Mouse (Mus musculus) ovary, postnatal 36 days (tissue): Measurements from ENCODE around the gene Uaca.
"Not testable (repeated sequence)": the region's sequence is repeated elsewhere in the genome, so short reads cannot be mapped to it uniquely, and the experiment has no call there.

Source experiments
- DNase-seq: peaks from one replicate; pipeline ENCODE4 v3.0.0; 2022; ENCODE audit warnings: low spot score, mixed read lengths

Gene Uaca

DNA sequence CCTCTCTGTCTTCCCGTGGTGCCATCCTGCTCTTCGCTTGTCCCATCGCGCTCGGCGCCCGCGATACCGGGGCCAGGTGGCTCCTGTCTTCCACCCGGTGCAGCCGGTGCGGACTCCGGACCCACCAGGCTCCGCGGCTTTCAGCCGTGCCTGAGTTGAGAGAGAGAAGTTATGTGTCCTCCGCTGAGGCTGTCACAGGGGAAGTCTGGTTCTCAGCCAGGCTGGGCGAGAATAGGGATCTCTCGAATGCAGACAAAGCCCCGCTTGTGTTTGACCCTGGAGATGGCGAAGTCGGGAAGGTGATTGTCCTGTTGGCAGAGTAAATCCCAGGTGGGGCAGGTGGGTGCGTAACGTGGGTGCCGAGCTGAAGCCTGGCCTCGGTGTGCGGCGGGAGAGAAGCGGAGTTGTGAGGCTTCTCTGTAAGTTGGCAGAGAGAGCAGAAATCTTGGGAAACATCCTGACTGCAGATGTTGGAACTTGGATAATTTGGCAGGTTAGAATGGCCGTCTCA lies 554 bp downstream of the Uaca start:
- peak; percentile 42 for DNase-seq

DNA sequence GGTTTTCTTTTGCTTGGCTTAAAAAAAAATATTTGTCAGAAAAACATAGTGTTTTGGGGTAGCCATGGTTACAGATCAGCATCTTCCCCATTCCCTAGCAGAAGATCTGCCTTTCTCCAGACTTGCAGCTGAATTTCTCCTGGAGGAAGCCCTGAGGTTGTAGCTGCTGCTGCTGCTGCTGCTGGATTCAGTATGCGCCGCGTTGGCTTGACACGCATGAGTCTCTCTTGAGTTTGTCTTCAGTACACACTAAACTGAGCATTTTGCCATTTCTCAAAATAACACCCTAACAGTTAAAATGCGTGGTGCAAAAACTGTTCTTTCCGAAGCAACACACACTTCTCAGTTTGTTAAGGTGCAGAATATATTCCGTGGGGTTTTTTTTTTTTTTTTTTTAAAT lies 1.7 kb downstream of the Uaca start:
- DNase-seq = no peak

DNA sequence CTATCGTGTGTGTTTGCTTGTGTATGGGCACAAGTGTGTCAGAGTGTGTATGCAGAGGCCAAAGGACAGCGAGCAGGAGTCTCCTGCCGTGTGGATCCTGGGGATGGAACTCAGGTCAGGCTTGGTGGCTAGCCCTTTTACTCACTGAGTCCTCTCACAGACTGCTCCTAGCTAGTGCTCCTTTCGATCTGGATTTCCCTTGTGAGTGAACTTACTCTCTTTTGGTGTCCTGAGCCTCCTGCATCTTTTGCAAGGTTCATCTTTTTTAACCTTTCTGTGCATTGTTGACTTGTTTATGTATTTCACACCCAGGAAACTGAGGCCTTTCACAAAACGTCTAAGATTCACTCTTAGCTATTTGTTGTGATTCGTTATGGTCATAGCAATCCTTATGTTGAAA lies 2.8 kb downstream of the Uaca start:
- DNase-seq = no peak

DNA sequence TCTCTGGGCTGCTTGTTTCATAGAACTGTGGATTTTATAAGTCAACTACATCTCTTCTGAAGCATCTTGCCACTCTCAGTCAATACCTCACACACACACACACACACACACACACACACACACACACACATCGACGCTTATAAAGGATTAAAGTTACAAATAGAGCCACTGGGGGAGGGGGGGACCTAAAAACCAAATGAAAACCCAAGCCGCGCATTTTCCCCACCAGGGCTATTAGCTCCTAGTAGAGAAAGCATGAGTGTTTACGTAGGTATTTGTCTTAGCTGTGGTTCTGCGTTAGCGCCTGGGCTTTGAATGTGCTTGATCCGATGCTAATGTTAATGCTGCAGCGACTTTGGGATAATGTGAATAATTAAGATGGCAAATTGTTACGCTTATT lies 4.7 kb downstream of the Uaca start:
- no peak for DNase-seq

DNA sequence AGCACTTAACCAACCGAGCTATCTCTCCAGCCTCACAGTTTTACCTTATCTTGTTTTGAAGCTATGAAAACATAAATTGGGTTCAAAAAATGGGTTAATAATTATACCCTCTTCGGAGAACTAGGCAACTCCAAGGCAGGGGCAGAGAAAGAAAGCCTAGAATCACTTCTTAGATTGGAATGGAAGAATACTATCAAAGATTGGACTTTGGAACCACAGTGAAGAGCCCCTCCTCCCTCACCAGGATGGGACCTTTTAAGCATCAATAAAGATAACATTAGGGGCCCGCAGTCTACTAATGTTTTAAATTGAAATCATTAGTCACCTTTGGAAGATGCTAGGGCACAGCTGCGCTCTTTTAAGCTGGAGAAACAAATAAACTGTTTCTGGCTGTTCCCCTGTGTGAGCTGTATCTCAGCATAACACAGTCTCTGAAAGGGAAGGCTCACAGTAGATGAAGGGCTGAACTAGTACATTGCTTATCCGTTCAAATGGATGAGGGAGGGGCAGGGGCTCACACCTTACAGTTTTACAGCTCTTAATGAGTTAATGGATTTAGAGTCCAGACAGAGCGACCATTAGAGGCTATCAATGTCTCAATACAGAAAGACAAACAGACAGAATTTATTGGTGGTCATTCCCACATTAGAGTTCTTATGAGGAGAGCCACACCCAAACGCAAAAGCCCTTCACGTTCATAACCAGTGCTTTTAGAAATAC lies 6.5 kb downstream of the Uaca start:
- DNase-seq = no peak

DNA sequence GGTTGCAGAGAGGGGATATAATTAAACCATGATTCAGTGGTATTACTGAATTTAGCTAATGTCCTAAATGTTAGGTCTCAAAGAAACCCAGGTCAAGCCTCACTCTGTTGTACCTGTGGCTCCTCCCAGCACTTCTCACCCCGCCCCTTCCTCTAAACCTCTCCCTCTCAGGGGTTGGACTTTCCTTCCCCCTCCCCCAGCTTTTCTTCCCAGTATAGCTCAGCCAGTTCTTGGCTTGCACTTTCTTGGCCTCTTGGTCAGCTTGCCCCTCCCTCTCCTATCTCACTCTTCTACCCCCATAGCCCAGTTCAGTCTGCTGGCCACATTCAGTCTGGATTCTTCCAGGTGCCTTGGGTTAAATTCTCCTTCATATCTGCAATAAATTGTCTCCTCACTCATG lies 7.4 kb downstream of the Uaca start:
- no peak for DNase-seq

DNA sequence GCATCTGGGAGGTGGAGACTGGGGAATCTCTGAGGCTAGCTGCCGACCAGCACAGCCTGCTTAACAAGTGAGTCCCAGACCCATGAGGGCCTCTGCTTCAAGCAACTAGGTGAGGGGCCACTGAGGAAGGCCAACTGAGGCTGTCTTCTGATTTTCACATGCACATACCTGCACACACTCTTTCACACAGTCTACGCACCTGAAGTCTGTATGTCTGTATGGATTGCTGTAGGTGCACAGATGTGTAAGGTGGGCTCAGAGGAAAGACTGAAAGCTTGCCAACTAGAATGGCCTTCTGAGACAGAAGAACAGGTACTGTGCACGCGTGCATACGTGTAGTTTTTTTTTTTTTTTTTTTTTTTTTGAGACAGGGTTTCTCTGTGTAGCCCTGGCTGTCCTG lies 8.0 kb downstream of the Uaca start:
- DNase-seq = no peak

DNA sequence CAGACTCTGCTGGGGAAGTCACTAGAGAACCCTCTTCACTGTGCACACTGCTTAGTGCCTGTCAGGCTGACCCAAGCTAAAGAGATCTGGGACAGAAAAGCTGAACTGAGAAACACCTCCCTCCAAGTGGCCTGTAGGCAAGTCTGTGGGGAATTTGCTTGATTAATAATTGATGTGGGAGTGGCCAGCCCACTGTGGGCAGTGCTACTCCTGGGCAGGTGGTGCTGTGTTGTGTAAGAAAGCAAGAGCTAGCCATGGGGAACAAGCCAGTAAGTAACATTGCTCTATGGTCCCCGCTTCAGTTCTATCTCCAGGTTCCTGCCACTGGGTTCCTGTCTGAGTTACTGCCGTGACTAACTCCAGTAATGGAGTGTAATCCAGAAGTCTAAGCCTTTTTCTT lies 11.7 kb downstream of the Uaca start:
- no peak for DNase-seq

DNA sequence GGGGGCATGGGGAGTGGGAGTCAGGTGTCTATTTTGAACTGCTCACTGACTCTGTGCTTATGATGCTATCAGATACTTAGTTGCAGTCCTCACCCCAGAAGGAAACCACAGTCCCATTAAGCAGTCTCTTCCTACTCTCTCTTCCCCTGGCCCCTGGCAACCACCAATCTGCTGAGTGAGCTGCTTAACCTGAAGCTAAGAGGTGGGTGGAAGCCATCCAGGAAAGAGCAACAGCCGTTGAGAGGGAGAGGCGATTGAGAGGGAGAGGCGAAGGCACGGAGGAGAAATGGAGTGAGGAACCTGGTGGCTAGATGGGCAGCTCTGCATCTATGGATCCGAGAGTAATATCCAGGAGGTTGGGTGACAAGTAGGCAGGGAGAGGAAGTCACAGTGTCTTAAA lies 13.7 kb downstream of the Uaca start:
- no peak for DNase-seq

DNA sequence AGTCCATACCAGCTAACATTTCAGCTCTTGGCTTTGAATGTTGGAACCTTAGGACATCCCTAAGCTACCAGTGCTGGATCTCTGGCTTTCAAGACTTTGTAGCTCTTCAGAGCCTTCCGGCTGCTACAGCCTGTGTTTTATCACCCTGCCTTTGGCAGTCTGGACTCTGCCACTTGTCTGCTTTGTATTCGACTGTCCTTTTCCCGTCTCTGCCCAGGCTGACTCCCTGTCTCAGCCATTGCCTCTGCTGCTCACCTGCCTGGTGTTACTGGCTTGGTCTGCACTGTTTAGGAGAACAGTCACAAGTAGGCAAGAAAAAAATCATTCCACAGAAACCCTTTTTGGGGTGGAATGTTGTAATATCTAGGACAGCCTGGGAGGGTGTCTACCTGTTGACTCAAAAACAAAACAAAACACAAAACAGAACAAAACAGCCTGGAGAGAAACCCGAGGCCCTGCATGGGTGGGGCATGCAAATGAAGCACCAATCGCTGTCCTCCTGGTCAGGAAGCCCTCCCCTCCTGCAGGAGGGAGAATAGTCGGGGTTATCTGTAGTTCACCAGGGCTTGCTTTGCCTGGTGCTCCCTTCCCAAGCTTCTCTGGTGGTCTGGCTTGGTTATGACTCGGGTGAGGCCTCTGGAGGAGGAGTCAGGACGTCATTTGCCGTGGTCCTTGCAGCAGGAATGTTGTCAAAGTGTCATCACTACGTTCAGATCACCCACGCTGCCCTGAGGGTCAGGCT lies 19.0 kb downstream of the Uaca start:
- peak; percentile 31 for DNase-seq

DNA sequence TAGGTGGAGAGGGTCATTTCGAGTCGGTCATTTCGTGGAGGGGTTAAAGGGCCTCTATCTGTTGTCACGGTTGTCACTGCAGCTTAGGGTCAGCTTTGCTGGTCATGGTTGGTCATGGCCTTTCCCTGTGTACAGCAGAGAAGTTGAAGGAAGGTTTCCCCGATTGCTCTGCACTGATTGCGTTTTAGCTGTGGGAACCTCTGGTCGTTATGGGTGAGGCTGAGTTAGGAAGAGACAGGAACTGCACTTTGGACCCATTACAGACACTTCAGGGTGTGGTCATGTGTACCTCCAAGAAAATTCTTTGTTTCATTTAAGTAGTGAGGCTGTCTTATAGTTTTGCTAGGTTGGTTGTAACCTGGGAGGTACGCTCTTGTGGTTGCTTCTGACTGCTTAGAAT lies 21.2 kb downstream of the Uaca start:
- DNase-seq = no peak

DNA sequence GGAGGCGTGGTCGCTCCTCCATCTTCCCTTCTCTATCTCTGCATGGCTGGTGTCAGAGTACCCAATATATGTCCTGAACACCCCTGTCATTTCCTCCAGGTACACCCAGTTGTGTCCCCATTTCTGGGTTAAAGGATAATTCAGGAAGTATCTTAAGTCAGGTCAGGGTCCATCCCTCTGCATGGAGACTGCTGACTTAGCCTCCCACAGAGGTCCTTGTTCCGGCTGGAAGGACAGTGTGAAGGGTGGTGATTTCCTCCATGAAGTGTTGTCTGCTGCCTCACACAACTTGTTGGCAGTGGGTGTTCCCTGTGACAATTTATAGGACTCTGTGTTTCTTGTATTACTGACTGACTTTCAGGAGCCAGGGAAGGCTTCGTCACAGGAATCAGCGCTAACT lies 23.2 kb downstream of the Uaca start:
- no peak for DNase-seq

DNA sequence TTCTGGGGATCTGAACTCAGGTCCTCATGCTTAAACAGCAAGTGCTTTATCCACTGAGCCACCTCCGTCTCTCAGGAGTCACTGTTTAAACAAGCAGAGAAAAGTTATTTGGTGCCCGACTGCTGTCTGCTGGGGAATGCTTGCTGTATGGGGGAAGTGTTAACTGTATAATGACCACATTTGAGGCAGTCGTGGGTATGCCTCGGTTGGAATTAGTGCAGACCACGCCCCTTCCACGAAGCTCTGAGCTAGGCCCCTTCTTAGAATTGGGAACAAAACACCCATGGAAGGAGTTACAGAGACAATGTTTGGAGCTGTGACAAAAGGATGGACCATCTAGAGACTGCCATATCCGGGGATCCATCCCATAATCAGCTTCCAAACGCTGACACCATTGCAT lies 24.2 kb downstream of the Uaca start:
- not testable (repeated sequence) for DNase-seq

DNA sequence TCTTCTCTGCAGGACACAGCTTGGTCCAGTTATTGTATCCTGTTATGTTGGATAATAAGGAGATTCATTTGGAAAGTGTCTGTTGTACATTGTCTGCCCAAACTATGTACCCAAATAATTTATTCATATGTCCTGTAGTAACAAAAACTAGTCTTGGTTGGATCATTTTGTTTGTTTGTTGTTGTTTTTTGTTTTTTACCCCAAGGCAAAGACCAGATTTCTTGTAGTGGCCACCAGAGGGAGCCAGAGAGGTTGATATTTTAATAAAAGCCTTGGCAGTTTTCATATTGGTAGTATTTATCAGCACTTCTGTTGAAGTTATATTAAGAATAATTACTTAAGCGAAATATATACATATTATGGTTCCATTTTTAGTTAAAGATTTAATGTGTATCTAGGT lies 25.0 kb downstream of the Uaca start:
- DNase-seq = no peak

DNA sequence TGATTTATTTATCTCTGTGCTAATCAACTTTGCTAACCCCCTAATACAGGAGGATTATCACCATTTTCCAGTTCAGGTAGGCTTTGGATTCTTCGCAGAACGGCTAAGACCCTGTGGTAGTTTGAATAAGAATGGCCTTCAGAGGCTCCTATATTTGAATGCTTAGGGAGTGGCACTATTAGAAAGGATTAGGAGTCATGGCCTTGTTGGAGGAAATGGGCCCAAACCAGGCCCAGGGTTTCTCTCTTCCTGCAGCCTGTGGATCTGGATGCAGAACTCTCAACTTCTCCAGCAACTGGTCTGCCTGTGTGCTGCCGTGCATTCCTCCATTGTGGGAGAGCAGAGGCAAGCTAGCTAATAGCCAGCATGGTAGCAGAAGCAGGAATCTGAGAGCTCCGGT lies 27.2 kb downstream of the Uaca start:
- DNase-seq = no peak

DNA sequence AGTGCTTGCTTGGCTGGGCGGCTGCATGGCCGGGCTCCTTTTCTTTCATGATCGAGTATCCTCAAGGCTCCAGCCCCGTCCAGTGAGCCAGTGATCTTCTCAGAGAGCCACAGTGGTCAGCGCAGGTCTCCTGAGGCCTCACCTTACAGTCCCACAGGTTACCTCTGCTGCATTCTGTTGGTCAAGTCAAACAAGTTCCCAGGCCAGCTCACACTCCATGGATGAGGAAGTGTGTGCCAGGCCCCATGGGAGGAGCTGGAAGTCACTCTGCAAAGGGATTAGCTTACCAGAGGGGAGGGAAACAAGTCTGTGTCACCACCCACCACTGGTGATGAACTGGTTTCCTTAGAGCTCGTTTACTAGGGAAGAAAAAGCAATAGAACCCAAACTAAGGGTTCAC lies 28.3 kb downstream of the Uaca start:
- no peak for DNase-seq

DNA sequence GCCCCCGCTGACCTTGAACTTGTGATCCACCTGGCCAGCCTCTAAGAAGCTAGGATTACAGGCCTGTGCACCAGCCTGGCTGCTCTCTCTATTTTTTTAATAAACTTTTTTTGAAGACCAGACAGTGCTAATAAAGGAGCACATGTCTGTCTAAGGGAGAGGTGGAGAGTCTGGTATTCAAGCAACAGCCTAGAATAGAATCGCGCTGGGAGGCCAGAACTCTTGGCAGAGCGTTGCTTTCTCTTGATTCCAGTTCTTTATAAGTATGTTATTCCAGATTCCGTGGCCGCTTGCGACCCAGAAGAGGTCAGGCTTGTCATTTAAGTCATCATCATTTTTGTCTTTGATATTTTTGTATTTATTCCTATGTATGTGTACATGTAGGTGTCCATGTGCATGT lies 31.2 kb downstream of the Uaca start:
- DNase-seq = no peak

DNA sequence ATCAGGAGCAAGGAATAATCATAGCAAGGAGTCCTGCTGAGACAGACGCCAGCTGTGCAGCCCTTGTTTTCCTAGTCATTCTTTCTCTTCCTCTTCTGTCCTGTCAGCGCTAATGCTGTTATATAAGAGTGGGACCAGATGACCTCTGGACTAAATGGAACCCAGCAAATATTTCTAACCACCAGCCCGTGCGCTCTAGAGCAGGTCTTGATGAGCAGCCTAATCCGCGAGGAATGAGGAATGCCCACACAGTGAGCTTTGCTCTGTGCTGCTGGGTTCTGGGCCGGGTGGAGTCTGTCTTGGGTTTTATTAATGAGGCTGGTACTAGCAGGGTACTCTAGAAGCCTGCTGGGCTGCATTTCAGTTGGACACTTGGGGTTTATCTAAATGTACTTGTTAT lies 32.4 kb downstream of the Uaca start:
- DNase-seq = no peak

DNA sequence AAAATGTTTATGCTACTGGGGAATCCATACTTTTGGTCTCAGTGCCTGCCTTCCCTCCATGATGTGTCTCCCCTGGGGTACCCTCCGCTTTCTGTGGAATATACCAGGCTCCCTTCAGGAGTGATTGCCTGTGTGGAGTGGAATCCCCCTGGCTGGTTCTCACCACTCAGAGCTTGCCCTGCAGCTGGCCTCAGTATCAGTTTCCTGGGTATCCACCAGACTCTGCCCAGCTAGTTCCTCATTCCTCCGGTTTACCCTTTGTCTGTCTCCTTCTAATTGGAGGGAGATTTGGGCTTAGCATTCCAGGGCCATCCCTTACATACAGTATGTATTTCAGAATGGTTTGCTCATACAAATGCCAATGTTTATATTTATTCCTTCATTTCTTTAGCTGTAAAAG lies 33.9 kb downstream of the Uaca start:
- no peak for DNase-seq

DNA sequence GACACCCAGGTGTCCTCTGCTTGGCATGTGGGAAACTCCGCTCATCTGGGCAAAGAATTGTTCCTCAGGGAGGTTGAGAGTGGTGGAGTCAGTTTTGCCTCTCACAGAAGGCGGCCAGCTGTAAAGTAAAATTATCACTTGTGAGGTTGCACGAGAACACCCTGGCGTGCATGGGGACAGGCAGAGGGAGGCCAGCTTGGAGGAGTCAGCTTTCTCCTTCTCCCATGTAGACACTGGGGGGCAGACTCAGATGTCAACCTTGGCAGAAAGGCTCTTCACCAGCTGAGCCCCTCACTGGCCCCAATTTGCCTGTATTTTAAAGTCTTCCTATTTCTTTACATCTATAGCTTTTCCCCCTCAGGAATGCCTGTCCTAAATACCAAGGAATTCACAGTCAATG lies 35.3 kb downstream of the Uaca start:
- DNase-seq = no peak

DNA sequence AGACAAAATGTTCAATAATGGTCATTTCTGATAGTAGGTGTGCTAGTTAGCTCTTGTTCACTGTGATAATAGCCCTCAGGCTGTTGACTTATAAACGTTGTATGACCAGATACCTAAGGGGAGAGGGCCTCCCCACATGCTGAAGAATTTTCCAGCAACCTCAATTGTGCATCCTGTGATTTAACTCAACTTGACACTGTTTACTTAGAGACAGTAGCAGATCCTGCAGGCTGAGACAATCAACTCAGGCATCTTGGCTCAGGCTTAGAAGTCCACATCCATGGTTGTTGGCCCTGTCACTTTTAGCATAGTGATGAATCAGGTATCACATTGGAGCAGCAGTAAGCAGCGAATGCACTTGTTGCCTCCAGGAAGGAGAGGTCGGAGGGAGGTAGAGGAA lies 35.7 kb downstream of the Uaca start:
- no peak for DNase-seq

DNA sequence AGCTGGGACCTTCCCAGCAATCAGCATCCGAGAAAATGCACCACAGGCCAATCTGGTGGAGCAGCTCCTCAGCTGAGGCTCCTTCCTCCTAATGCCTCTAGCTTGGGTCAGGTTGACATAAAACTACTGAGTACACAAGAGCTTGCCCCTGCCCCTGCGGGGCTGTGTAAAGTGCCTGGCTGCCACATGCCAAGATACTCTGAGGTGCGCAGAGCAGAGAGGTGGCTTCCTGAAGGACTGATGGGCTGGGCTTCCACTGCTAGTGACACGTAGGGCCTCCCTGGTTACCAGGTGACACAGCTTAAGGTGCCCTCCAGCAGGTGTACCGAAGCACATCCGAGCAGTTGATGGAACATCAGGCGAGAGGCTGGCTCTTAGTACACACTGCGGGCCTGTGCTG lies 37.9 kb downstream of the Uaca start:
- no peak for DNase-seq

DNA sequence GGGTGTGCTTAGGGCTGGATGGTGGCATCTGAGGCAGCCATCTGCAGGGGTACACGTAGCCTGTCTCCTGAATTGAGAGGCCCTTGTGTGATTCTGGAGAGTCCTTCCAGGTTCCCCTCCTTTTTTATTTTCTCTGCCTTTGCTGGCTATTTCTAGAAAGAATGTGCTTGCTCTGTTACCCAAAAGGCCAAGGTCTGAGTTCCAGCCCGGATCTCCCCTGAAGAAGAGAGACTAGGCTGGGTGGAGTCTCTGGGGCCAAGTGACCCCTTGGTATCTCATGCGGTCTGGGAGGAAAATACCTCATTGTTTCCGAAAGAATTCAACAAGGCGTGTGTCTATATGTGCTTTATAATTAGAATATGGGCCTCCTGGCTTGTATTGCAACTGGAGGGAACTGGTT lies 41.8 kb downstream of the Uaca start:
- DNase-seq = no peak

DNA sequence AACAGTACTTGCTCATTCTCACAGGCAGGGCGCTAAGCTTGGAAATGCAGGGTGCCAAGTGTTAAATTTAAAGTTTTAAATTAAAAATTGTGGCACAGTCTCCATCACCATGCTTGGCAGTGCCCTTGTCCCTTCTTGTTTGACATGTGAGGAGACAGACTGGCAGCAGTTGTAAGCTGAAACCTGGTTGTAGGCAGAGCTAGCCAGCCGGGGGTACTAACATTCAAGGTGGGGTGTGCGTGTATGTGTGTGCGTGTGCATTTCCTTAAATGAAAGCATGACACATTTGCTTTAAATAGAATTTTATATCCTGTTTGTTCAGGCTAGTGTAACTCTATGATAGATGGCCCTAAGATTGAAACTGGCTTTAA lies 42.7 kb downstream of the Uaca start:
- DNase-seq = no peak
